Mouse (Mus musculus): Measurements from ENCODE around the gene Cyb561d1.

GRCm38 (mm10) chr3:108195941-108196590 is 4.9 kb downstream of the Cyb561d1 start:
- TF ChIP-seq CTCF (conservative IDR thresholded peaks at IDR 0.05; ENCODE audit: low read length) (no peak), POU5F1 (IDR thresholded peaks at IDR 0.05; ENCODE audit: borderline replicate concordance, low read length) (no peak)

All from E14TG2a.4 (cell line).